Mouse (Mus musculus): Measurements from ENCODE around the gene Camk1. TPM values are rescaled to one million over a fixed set of nuclear protein-coding genes. Genes with fewer than 3 reads are reported as not detected.

The Camk1 gene
- polyA plus RNA-seq, 1 experiment from 2014 or later, result 56.1 TPM

DNA sequence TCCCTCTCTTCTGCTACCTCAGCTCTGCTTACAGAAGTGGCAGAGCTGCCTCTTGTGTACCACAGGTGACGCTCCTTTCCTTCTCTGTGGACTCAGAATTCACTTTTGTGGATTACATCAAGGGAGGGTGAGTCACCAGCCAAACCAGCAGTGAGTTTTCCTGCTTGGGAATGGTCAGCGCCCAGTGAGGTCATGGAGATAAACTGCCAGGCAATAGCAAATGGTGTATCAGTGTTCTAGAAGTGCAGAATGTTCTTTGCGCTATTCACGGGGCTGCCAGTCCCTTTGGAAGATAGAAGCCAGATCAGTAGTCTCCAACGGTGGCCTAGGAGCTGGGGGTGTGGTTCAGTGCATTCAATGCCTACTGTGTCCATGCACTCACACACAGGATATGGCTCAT lies 50.8 kb downstream of the Camk1 start:
- no peak overlapping the region for H3K27ac ChIP-seq
- H3K4me2 ChIP-seq, result no peak overlapping the region
- no peaks in the 10 kb centered on the region for H3K9me3 ChIP-seq (replicated peaks)
- no peaks in the 10 kb centered on the region for H3K4me1 ChIP-seq
- ATAC-seq, result no peak
- no peak overlapping the region for H3K4me3 ChIP-seq
- no peaks in the 10 kb centered on the region for H3K36me3 ChIP-seq (ENCODE audit: poor library complexity, severe bottlenecking)
- H3K27me3 ChIP-seq, result no peaks in the 10 kb centered on the region
- H3K9ac ChIP-seq, result no peak overlapping the region
- WGBS, result 76% methylated on average over 5 of the region's 5 CpGs

DNA sequence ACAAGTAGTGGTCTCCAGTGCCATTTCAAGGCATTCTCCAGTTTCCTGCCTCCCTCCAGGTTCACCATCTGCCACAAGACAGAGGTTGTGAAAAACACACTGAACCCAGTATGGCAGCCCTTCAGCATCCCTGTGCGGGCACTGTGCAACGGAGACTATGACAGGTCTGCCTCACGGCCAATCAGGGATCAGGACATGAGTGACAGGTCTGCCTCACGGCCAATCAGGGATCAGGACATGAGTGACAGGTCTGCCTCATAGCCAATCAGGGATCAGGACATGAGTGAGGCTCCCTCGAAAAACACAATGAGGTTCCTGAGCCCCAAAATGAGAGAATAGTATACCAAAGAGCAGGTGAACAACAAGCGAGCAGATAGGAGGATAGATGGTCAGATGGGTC lies 53.4 kb downstream of the Camk1 start:
- peak; percentile 59; the same call in 1 of the 2 replicates for ATAC-seq

GRCm38 (mm10) chr6:113289346-113289745 lies 54.4 kb downstream of the Camk1 start:
- no peak for ATAC-seq
- peaks cover 10% of the 10 kb centered on the region for H3K27me3 ChIP-seq
- WGBS, result 94% methylated on average over 15 of the region's 15 CpGs
- no peak overlapping the region for H3K9ac ChIP-seq
- no peaks in the 10 kb centered on the region for H3K9me3 ChIP-seq (replicated peaks)
- H3K27ac ChIP-seq, result no peak overlapping the region
- H3K4me3 ChIP-seq, result no peak overlapping the region
- no peaks in the 10 kb centered on the region for H3K4me1 ChIP-seq
- H3K36me3 ChIP-seq (ENCODE audit: poor library complexity, severe bottlenecking), result no peaks in the 10 kb centered on the region
- H3K4me2 ChIP-seq, result no peak overlapping the region

More for the DNA sequence above, 53.4 kb downstream of the Camk1 start:
- no peaks in the 10 kb centered on the region for H3K9me3 ChIP-seq (replicated peaks)
- no peak overlapping the region for H3K9ac ChIP-seq
- peaks cover under 1% of the 10 kb centered on the region; the same call in 1 of the 2 replicates for H3K27me3 ChIP-seq
- H3K36me3 ChIP-seq (ENCODE audit: poor library complexity, severe bottlenecking), result no peaks in the 10 kb centered on the region
- 71% methylated on average over 6 of the region's 6 CpGs for WGBS
- no peaks in the 10 kb centered on the region for H3K4me1 ChIP-seq
- H3K4me2 ChIP-seq, result no peak overlapping the region
- H3K27ac ChIP-seq, result no peak overlapping the region
- no peak overlapping the region for H3K4me3 ChIP-seq

GRCm38 (mm10) chr6:113287236-113287635 lies 56.5 kb downstream of the Camk1 start:
- peaks cover 8% of the 10 kb centered on the region for H3K4me1 ChIP-seq
- H3K4me3 ChIP-seq, result no peak overlapping the region
- H3K9ac ChIP-seq, result no peak overlapping the region
- H3K36me3 ChIP-seq (ENCODE audit: poor library complexity, severe bottlenecking), result no peaks in the 10 kb centered on the region
- ATAC-seq, result no peak
- no peak overlapping the region for H3K27ac ChIP-seq
- no peaks in the 10 kb centered on the region for H3K9me3 ChIP-seq (replicated peaks)
- H3K4me2 ChIP-seq, result no peak overlapping the region
- 68% methylated on average over 4 of the region's 4 CpGs for WGBS
- peaks cover 31% of the 10 kb centered on the region for H3K27me3 ChIP-seq

- Histone ChIP-seq H3K4me1 (peaks cover 13% of the 10 kb centered on the region), H3K4me2 (no peak overlapping the region), H3K4me3 (no peak overlapping the region), H3K27ac (no peak overlapping the region), H3K9me3 (replicated peaks) (no peaks in the 10 kb centered on the region), H3K36me3 (ENCODE audit: poor library complexity, severe bottlenecking) (no peaks in the 10 kb centered on the region), H3K27me3 (peaks cover 40% of the 10 kb centered on the region), H3K9ac (no peak overlapping the region)
- 59% methylated on average over 1 of the region's 1 CpGs for WGBS
- no peak for ATAC-seq
These were observed 57.5 kb downstream of the Camk1 start for GRCm38 (mm10) chr6:113286316-113286715.

DNA sequence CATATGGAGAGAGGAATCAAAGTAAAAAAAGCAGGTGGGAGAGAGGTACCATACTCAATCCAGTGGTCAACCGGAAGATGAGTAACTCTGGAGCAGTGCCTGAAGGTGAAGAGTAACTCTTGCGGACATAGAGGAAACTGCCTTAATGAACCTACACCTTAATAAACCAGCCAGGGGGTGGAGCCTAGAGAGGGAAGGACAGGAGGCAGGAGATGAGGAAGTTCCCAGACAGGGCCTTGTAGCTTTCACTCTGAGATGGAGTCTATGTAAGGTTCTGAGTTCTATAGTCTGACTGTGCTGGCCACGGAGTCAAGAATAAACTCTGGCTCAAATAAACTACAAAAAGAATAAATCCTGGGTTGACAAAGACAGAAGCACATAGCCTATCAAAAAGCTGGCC lies 58.9 kb downstream of the Camk1 start:
- Histone ChIP-seq H3K9me3 (replicated peaks) (no peaks in the 10 kb centered on the region), H3K36me3 (ENCODE audit: poor library complexity, severe bottlenecking) (peaks cover 7% of the 10 kb centered on the region; the same call in 1 of the 2 replicates), H3K27me3 (peaks cover 45% of the 10 kb centered on the region), H3K27ac (no peak overlapping the region), H3K4me3 (no peak overlapping the region), H3K9ac (no peak overlapping the region), H3K4me2 (no peak overlapping the region), H3K4me1 (peaks cover 13% of the 10 kb centered on the region)
- ATAC-seq, result no peak
- 79% methylated on average over 3 of the region's 3 CpGs for WGBS

Other genes starting within 250 kb of the Camk1 start
- gene Lhfpl4, start 148.6 kb downstream of the Camk1 start, polyA plus RNA-seq (2015; fragmentation: Nextera tagmentation; extraction: Ambion mirVana), result 29.6 and 33.8 TPM in 2 replicates
- gene Mtmr14, start 106.1 kb downstream of the Camk1 start, polyA plus RNA-seq (2015; fragmentation: Nextera tagmentation; extraction: Ambion mirVana), result 42.5 and 45.4 TPM in 2 replicates
- 0.39 and 0.68 TPM in 2 replicates for gene Cpne9, start 61.7 kb downstream of the Camk1 start, polyA plus RNA-seq (2015; fragmentation: Nextera tagmentation; extraction: Ambion mirVana)
- 20.0 and 21.5 TPM in 2 replicates for gene Brpf1, start 36.8 kb downstream of the Camk1 start, polyA plus RNA-seq (2015; fragmentation: Nextera tagmentation; extraction: Ambion mirVana)
- 11.4 and 13.3 TPM in 2 replicates for gene Ogg1, start 17.0 kb downstream of the Camk1 start, polyA plus RNA-seq (2015; fragmentation: Nextera tagmentation; extraction: Ambion mirVana)
- gene Tada3, start 33.9 kb upstream of the Camk1 start, polyA plus RNA-seq (2015; fragmentation: Nextera tagmentation; extraction: Ambion mirVana), result 65.4 and 70.6 TPM in 2 replicates
- 368 and 377 TPM in 2 replicates for gene Arpc4, start 34.1 kb upstream of the Camk1 start, polyA plus RNA-seq (2015; fragmentation: Nextera tagmentation; extraction: Ambion mirVana)
- gene Ttll3, start 45.3 kb upstream of the Camk1 start, polyA plus RNA-seq (2015; fragmentation: Nextera tagmentation; extraction: Ambion mirVana), result 6.7 and 7.6 TPM in 2 replicates
- 20.8 and 24.4 TPM in 2 replicates for gene Rpusd3, start 75.4 kb upstream of the Camk1 start, polyA plus RNA-seq (2015; fragmentation: Nextera tagmentation; extraction: Ambion mirVana)
- gene Cidec, start 91.8 kb upstream of the Camk1 start, polyA plus RNA-seq (2015; fragmentation: Nextera tagmentation; extraction: Ambion mirVana), result not detected in 2 replicates
- 86.0 and 92.1 TPM in 2 replicates for gene Jagn1, start 98.6 kb upstream of the Camk1 start, polyA plus RNA-seq (2015; fragmentation: Nextera tagmentation; extraction: Ambion mirVana)
- gene Il17re, start 114.5 kb upstream of the Camk1 start, polyA plus RNA-seq (2015; fragmentation: Nextera tagmentation; extraction: Ambion mirVana), result 0.05 TPM in 1 of 2 replicates, not detected in the other
- 0.84 and 1.4 TPM in 2 replicates for gene Il17rc, start 127.4 kb upstream of the Camk1 start, polyA plus RNA-seq (2015; fragmentation: Nextera tagmentation; extraction: Ambion mirVana)
- gene Creld1, start 139.3 kb upstream of the Camk1 start, polyA plus RNA-seq (2015; fragmentation: Nextera tagmentation; extraction: Ambion mirVana), result 47.4 and 47.5 TPM in 2 replicates
- 2.8 and 3.1 TPM in 2 replicates for gene Prrt3, start 157.9 kb upstream of the Camk1 start, polyA plus RNA-seq (2015; fragmentation: Nextera tagmentation; extraction: Ambion mirVana)
- gene Emc3, start 187.7 kb upstream of the Camk1 start, polyA plus RNA-seq (2015; fragmentation: Nextera tagmentation; extraction: Ambion mirVana), result 84.7 and 87.8 TPM in 2 replicates
- gene Fancd2, start 187.7 kb upstream of the Camk1 start, polyA plus RNA-seq (2015; fragmentation: Nextera tagmentation; extraction: Ambion mirVana), result 11.9 and 14.1 TPM in 2 replicates

Data from forebrain, embryonic 13.5 days (tissue).